Mouse (Mus musculus) liver (tissue): ENCODE data around the gene Rsph3a.
A peak's percentile ranks its signal among the peaks of the same experiment; 100 is the strongest.
"Not testable (repeated sequence)": the region's sequence is repeated elsewhere in the genome, so short reads cannot be mapped to it uniquely, and the experiment has no call there.

Source experiments
- DNase-seq: peaks from one replicate; pipeline ENCODE4 v3.0.0-alpha.2; 2020; ENCODE audit warnings: mixed read lengths

Rsph3a gene

GRCm38 (mm10) chr17:7929279-7929678, 16.1 kb upstream of the Rsph3a start:
- DNase-seq, result no peak

- DNase-seq, result no peak
Measured at GRCm38 (mm10) chr17:7931096-7931990, 14.1 kb upstream of the Rsph3a start.

GRCm38 (mm10) chr17:7932121-7932520, 13.3 kb upstream of the Rsph3a start:
- DNase-seq, result not testable (repeated sequence)

GRCm38 (mm10) chr17:7939640-7940039, 5.8 kb upstream of the Rsph3a start:
- peak; percentile 16 for DNase-seq

GRCm38 (mm10) chr17:7946053-7946627, 726 bp downstream of the Rsph3a start:
- DNase-seq, result not testable (repeated sequence)

- not testable (repeated sequence) for DNase-seq
Measured at GRCm38 (mm10) chr17:7951333-7951732, 5.9 kb downstream of the Rsph3a start.

GRCm38 (mm10) chr17:7957242-7957641, 11.8 kb downstream of the Rsph3a start:
- not testable (repeated sequence) for DNase-seq

- not testable (repeated sequence) for DNase-seq
Measured at GRCm38 (mm10) chr17:7963333-7963732, 17.9 kb downstream of the Rsph3a start.

- not testable (repeated sequence) for DNase-seq
Measured at GRCm38 (mm10) chr17:7964398-7964797, 19.0 kb downstream of the Rsph3a start.

- not testable (repeated sequence) for DNase-seq
Measured at GRCm38 (mm10) chr17:7968490-7968889, 23.1 kb downstream of the Rsph3a start.

- not testable (repeated sequence) for DNase-seq
Measured at GRCm38 (mm10) chr17:7969782-7970181, 24.4 kb downstream of the Rsph3a start.

- not testable (repeated sequence) for DNase-seq
Measured at GRCm38 (mm10) chr17:7983484-7983883, 38.1 kb downstream of the Rsph3a start.

GRCm38 (mm10) chr17:7985597-7985996, 40.2 kb downstream of the Rsph3a start:
- not testable (repeated sequence) for DNase-seq

GRCm38 (mm10) chr17:7987038-7987437, 41.6 kb downstream of the Rsph3a start:
- not testable (repeated sequence) for DNase-seq

GRCm38 (mm10) chr17:8003248-8003647, 57.8 kb downstream of the Rsph3a start:
- not testable (repeated sequence) for DNase-seq

- not testable (repeated sequence) for DNase-seq
Measured at GRCm38 (mm10) chr17:8006771-8007170, 61.4 kb downstream of the Rsph3a start.

- DNase-seq, result not testable (repeated sequence)
Measured at GRCm38 (mm10) chr17:8009565-8009964, 64.2 kb downstream of the Rsph3a start.

- DNase-seq, result not testable (repeated sequence)
Measured at GRCm38 (mm10) chr17:8013974-8014373, 68.6 kb downstream of the Rsph3a start.

GRCm38 (mm10) chr17:8022675-8023074, 77.3 kb downstream of the Rsph3a start:
- not testable (repeated sequence) for DNase-seq

GRCm38 (mm10) chr17:8027475-8028168, 82.2 kb downstream of the Rsph3a start:
- not testable (repeated sequence) for DNase-seq
